Mouse (Mus musculus) gastrocnemius, postnatal 10 days (tissue): ENCODE measurements around the gene Kif14. TPM values are rescaled to one million over a fixed set of nuclear protein-coding genes. Genes with fewer than 3 reads are reported as not detected.

ENCODE experiments used
- total RNA-seq, 2 experiments: library from RNA; stranded (reverse); gene quantifications; 2 replicates each; pipeline ENCODE4 v1.2.3; 2021

Gene Kif14
- total RNA-seq, 2 experiments from 2014 or later: 1.7 to 2.6 TPM

Other genes with a start within 250 kb of the Kif14 start
- under 1 TPM in 1 of 2 experiments, not detected in 1; 0.28 TPM for gene Inava, start 232.1 kb upstream of the Kif14 start, total RNA-seq
- not detected for gene Gpr25, start 205.5 kb upstream of the Kif14 start, total RNA-seq
- gene Camsap2, start 120.2 kb upstream of the Kif14 start, total RNA-seq: 10 to 100 TPM; 17.7 to 24.2 TPM
- 10 to 100 TPM; 15.2 to 15.4 TPM for gene Ddx59, start 51.1 kb upstream of the Kif14 start, total RNA-seq
- 10 to 100 TPM in 1 of 2 experiments, 1 to 10 TPM in 1; 8.7 to 10.3 TPM for gene Zfp281, start 158.6 kb downstream of the Kif14 start, total RNA-seq